Comparison of ENCODE assay signal across 21 mouse cellular contexts in the genomic region with DNA sequence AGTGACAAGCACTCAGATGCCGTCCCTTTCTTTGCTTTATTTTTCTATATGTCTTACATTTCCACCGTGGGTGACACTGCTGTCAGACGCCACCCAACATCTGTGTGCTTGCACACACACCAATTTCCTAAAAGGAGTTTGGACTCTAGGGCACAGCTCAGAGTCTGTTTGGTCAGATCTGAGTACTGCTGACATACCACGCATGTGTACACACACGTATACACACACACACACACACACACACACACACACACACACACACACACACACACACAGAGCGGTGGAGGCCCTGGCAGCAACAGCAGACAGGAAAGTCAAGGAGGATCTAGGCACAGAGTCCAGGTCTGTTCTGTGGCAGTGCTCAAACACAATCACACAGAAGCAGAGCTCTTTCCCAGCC.
"Had no signal": no experiment of that assay in that cellular context is flagged by ENCODE, and none has a peak within 500 bp of the region (broad histone marks: within the 10 kb centered on the region; RNA-seq: fewer than 3 reads in every experiment).

No protein-coding gene starts in this region.

- DNase-seq: kidney, adult 18-20 months; kidney, postnatal 36 days; layer of hippocampus, postnatal 36 days; left cerebral cortex, postnatal 4 days; lung, adult 18-20 months; lung, postnatal 10 days; lung, postnatal 36 days; retina, postnatal 1 day; thymus, adult 18-20 months; thymus, postnatal 36 days had no signal

- H3K4me1 ChIP-seq: megakaryocyte, embryonic 14.5 days; midbrain, embryonic 12.5 days had no signal

- H3K4me3 ChIP-seq: limb, embryonic 13.5 days; lung, embryonic 15.5 days; megakaryocyte, embryonic 14.5 days; midbrain, embryonic 12.5 days; midbrain, embryonic 15.5 days; neural tube, embryonic 12.5 days; neural tube, embryonic 15.5 days had no signal

- H3K27ac ChIP-seq: hindbrain, postnatal 0 days; kidney, postnatal 0 days; lung, embryonic 15.5 days; midbrain, embryonic 12.5 days; midbrain, embryonic 15.5 days; neural tube, embryonic 12.5 days; neural tube, embryonic 15.5 days had no signal

- H3K4me2 ChIP-seq: limb, embryonic 13.5 days; lung, embryonic 15.5 days; midbrain, embryonic 12.5 days; midbrain, embryonic 15.5 days; neural tube, embryonic 12.5 days; neural tube, embryonic 15.5 days had no signal

- H3K36me3 ChIP-seq: lung, embryonic 15.5 days; midbrain, embryonic 12.5 days; midbrain, embryonic 15.5 days; neural tube, embryonic 12.5 days had no signal

- H3K9ac ChIP-seq: limb, embryonic 13.5 days; lung, embryonic 15.5 days; midbrain, embryonic 12.5 days; midbrain, embryonic 15.5 days; neural tube, embryonic 12.5 days; neural tube, embryonic 15.5 days had no signal

- ATAC-seq: hindbrain, postnatal 0 days; inflammation-experienced regulatory T-cells, adult 6 months; intestine, embryonic 16.5 days; midbrain, embryonic 15.5 days had no signal

- H3K27me3 ChIP-seq: limb, embryonic 13.5 days; lung, embryonic 15.5 days; megakaryocyte, embryonic 14.5 days; midbrain, embryonic 12.5 days; midbrain, embryonic 15.5 days; neural tube, embryonic 12.5 days; neural tube, embryonic 15.5 days had no signal

- H3K9me3 ChIP-seq: lung, embryonic 15.5 days; midbrain, embryonic 15.5 days; neural tube, embryonic 12.5 days; neural tube, embryonic 15.5 days had no signal
